Mouse (Mus musculus): Measurements from ENCODE around the gene Pard6b. TPM values are rescaled to one million over a fixed set of nuclear protein-coding genes. Genes with fewer than 3 reads are reported as not detected.
"Not testable (repeated sequence)": the region's sequence is repeated elsewhere in the genome, so short reads cannot be mapped to it uniquely, and the experiment has no call there.

Gene Pard6b
- total RNA-seq, 2 experiments from 2014 or later: 3.3 to 4.6 TPM

DNA sequence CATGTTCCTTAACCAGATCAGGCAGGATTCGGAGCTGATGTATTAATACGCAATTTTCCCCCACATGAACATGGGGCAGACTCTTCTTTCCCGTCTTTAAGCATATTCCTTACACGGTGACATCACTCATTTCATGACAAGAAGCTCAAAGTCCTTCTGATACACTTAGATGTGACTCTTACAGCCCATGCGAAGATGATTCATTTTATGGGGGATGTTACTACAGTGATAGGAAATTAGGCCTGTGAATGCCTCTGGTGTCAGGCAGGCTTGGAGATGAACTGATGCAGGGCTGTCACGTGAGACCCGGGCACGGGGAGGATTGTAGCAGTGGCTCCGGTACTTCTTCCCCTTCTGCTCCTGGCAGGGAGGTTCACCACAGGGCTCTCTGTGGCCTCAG is 6.0 kb downstream of the Pard6b start:
- intact Hi-C loops (cut with DNase I): loop anchor here (10.0 kb wide), 1 partner anchor 402 kb away; the partner anchor contains the start of genes Cebpb and Tmem189
- no peak for DNase-seq (ENCODE audit: extremely low spot score in 1 of 2, low spot score in 2 of 2)

DNA sequence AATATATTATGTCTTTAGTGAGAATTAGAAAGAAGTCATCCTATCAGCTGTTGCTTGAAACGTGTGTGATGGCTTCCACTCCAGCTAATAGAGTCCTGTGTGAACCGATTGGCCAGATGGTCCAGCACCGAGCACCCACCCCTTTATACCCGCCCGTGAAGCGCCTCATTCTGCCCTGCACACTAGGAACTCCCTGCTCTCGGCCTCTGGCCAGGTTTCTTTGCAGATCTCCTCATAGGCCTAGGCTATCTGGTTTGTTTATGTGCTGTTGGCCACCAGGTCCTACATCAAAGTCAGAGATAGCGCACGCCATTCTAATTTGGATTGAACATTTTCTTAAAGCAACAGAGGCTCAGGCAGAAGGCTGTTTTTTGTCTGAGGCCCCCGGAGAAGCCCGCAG is 10.8 kb downstream of the Pard6b start:
- intact Hi-C loops (cut with DNase I): loop anchor here (10.0 kb wide), 1 partner anchor 107 kb away; no protein-coding TSS in a partner anchor
- DNase-seq (ENCODE audit: extremely low spot score in 1 of 2, low spot score in 2 of 2): no peak

- DNase-seq (ENCODE audit: extremely low spot score in 1 of 2, low spot score in 2 of 2): no peak
- intact Hi-C loops (cut with DNase I): loop anchor here (10.0 kb wide), 1 partner anchor 108 kb away; no protein-coding TSS in a partner anchor
Observed at GRCm38 (mm10) chr2:168093077-168093476, 12.3 kb downstream of the Pard6b start.

GRCm38 (mm10) chr2:168095077-168095476 is 14.3 kb downstream of the Pard6b start:
- intact Hi-C loops (cut with DNase I): loop anchor here (10.0 kb wide), 1 partner anchor 110 kb away; no protein-coding TSS in a partner anchor
- no peak for DNase-seq (ENCODE audit: extremely low spot score in 1 of 2, low spot score in 2 of 2)

- DNase-seq (ENCODE audit: extremely low spot score in 1 of 2, low spot score in 2 of 2): no peak
- intact Hi-C loops (cut with DNase I): loop anchor here (10.0 kb wide), 1 partner anchor 112 kb away; no protein-coding TSS in a partner anchor
Observed at GRCm38 (mm10) chr2:168096487-168096886, 15.7 kb downstream of the Pard6b start.

DNA sequence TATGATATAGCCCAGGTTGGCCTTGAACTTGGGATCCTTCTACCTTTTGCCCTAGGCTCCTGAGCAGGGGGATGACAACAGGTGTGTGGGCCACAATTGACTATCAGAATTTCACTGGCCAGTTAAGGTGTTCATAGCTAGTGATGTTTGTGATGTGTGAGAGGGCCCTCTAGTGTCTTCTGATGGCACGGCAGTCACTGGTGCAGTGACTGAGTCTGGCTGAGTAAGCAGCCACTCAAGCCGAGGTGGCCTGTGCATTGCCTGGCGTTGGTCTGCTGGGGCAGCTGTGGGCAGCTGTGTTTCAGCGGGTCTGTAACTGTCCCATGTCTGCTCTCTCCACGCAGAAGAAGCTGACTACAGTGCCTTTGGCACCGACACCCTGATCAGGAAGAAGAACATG is 17.2 kb downstream of the Pard6b start:
- no peak for DNase-seq (ENCODE audit: extremely low spot score in 1 of 2, low spot score in 2 of 2)
- intact Hi-C loops (cut with DNase I): loop anchor here (10.0 kb wide), 1 partner anchor 113 kb away; no protein-coding TSS in a partner anchor

DNA sequence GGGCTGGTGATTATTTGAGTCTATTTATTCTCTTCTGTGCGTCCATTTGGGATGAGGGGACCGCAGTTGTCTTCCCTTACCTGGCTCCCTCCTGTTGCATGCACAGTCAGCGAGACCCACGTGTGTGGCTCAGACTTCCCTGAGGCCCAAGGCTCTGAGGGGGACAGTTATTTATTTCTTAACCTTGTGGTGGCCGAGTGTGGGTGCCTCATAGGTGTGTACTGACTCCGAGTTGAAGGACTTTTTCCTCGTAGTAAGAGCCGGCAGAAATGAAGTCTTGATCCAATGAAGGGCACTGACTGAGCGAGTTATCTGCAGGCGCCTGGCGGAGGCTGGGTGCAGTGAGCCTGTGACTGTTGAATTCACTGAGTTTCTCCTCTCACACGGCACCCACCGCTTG is 19.2 kb downstream of the Pard6b start:
- no peak for DNase-seq (ENCODE audit: extremely low spot score in 1 of 2, low spot score in 2 of 2)
- intact Hi-C loops (cut with DNase I): no loop called here

- no peak for DNase-seq (ENCODE audit: extremely low spot score in 1 of 2, low spot score in 2 of 2)
- intact Hi-C loops (cut with DNase I): no loop called here
Observed at GRCm38 (mm10) chr2:168101805-168102204, 21.0 kb downstream of the Pard6b start.

DNA sequence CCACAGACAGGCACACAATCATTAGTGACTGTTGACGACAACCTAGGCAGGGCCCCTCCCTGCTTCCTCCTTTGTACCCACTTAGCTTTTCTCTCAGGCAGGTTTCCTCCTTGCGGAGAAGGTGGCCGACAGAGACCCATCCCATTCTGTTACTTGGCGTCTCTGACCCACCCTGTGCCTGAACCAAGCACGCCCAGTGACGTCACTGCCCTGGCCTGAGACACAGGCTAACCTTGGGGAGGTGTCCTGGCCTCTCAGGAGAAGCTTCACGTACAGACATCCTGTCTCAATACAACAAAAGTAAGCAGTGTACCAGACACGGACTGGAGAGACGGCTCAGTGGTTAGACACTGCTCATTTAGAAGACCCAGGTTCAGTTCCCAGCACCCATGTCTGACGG is 22.5 kb downstream of the Pard6b start:
- DNase-seq (ENCODE audit: extremely low spot score in 1 of 2, low spot score in 2 of 2): no peak
- intact Hi-C loops (cut with DNase I): no loop called here

- intact Hi-C loops (cut with DNase I): no loop called here
- no peak for DNase-seq (ENCODE audit: extremely low spot score in 1 of 2, low spot score in 2 of 2)
Observed at GRCm38 (mm10) chr2:168104375-168105144, 23.8 kb downstream of the Pard6b start.

DNA sequence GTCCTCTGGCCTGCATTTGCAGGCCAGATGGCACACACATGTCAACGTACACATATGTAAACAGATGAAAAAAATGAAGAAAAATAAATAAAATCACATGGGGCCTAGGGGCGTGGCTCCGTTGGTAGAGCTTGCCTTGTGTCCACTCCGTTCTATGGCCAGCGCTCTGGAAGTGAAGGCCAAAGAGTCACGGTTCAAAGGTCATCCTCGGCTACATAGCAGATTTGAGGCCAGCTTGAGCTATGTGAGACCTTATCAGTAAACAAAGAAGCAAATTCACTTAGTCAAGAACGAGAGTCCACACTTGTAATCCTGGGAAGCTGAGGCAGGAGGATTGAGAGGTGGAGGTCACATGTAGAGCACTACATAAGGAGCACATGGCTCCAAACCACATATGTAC is 24.5 kb downstream of the Pard6b start:
- intact Hi-C loops (cut with DNase I): no loop called here
- DNase-seq (ENCODE audit: extremely low spot score in 1 of 2, low spot score in 2 of 2): no peak

DNA sequence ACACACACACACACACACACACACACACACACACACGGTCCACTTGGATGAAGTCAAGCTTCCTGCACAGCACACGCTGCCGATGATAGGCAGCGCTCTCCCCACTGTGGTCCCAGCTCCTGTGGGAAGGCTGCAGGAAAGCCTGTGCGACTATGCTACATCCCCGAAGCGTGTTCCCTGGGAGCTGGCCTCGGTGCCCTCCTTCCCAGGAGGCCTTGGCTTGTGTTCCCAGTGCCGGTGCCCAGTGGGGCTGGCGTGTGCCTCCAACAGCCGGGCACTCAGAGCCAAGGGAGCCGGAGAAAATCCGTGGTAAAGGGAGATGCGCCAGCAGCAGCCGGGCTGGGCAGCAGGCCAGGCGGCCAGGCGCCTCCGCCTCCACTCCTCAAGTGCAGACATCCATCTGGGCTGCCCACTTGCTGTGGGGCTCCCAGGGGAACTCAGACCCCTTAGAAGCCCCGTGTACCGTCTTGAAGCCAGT is 25.9 kb downstream of the Pard6b start:
- peak; percentile 88 to 89 for DNase-seq (ENCODE audit: extremely low spot score in 1 of 2, low spot score in 2 of 2)
- intact Hi-C loops (cut with DNase I): no loop called here

GRCm38 (mm10) chr2:168107356-168107755 is 26.6 kb downstream of the Pard6b start:
- DNase-seq (ENCODE audit: extremely low spot score in 1 of 2, low spot score in 2 of 2): no peak
- intact Hi-C loops (cut with DNase I): no loop called here

DNA sequence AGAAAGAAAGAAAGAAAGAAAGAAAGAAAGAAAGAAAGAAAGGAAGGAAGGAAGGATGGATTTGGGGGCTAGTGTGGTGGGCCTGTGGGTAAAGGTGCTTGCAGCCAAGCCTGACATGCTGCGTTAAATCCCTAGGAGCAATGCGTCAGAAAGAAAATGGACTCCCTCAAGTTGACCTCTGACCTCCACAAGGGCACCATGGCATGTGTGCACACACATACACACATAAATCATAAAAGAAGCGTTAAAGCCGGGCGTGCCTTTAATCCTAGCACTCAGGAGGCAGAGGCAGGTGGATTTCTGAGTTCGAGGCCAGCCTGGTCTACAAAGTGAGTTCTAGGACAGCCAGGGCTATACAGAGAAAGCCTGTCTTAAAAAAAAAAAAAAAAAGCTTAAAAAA is 27.1 kb downstream of the Pard6b start:
- intact Hi-C loops (cut with DNase I); DNase-seq (ENCODE audit: extremely low spot score in 1 of 2, low spot score in 2 of 2): not testable (repeated sequence)

- peak in 1 of 2 experiments; percentile 77 for DNase-seq (ENCODE audit: extremely low spot score in 1 of 2, low spot score in 2 of 2)
- intact Hi-C loops (cut with DNase I): loop anchor here (10.0 kb wide), 1 partner anchor 333 kb away; no protein-coding TSS in a partner anchor
Observed at GRCm38 (mm10) chr2:168111902-168112301, 31.1 kb downstream of the Pard6b start.

GRCm38 (mm10) chr2:168113263-168113662 is 32.5 kb downstream of the Pard6b start:
- DNase-seq (ENCODE audit: extremely low spot score in 1 of 2, low spot score in 2 of 2): no peak
- intact Hi-C loops (cut with DNase I): loop anchor here (10.0 kb wide), 1 partner anchor 332 kb away; no protein-coding TSS in a partner anchor

DNA sequence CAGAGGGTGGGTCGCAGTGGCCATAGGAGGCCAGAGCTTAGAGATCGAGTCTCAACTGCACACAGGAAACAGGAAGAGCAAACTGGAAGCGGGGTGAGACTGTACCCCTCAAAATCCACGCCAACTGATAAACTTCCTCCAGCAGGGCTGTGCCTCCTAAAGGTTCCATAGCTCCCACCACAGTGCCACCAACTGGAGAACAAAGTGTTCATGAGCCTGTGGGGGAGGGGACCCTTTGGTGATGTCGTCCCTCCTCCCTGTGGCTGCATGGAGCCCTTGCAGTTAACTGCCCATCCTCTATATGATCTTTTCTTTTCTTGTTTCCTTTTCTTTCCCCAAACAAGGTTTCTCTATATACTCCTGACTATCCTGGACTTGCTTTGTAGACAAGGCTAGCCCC is 32.9 kb downstream of the Pard6b start:
- intact Hi-C loops (cut with DNase I): loop anchor here (10.0 kb wide), 1 partner anchor 331 kb away; no protein-coding TSS in a partner anchor
- DNase-seq (ENCODE audit: extremely low spot score in 1 of 2, low spot score in 2 of 2): peak in 1 of 2 experiments; percentile 61

DNA sequence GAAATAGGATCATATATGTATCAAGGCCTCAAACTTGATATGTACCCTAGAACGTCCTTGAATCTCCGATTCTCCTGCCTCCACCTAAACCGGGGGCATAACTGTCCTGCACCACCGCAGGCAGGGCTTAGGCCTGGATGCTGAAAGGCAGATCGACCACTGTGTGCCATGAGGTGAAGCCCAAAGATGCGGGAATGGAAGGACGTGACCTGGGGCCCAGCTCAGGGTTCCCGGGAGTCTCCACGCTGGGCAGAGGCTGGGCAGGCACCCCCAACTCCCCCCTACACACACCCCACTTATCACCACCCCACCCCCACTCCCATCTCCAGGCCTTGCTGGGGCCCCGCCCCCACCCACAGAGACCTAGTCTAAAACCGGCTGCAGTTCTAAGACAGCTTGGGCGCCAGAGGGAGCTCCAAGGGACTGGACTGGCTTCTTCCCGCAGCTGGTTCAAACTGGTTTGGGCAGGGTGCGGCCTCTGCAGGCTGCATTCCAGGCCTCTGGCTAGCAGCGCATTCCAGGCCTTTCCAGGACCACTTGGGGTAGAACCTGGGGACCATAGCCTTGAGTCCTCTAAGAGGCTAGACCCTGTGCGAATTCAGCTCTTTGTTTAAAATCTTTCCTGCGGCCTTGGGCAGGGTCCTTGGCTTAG is 34.0 kb downstream of the Pard6b start:
- intact Hi-C loops (cut with DNase I): loop anchor here (10.0 kb wide), 1 partner anchor 330 kb away; no protein-coding TSS in a partner anchor
- DNase-seq (ENCODE audit: extremely low spot score in 1 of 2, low spot score in 2 of 2): peak in 1 of 2 experiments; percentile 93

DNA sequence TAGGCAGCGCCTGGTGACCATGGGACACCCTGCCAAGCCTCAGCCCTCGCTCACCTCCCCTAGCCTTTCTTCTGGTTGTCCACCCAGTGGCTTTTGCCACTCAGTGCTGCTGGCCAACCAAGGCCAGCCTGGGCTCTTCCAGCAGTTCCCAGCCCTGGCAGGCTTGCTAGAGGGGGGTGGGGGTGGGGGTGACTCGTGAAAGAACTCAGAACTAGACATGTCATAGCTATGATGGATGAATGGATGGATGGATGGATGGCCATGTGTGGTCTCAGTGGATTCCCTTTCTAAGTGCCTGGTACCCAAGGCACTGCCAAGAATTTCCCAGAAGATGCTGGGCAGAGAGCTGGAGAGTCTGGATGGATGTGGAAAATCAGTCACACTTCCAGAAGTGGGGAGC is 35.0 kb downstream of the Pard6b start:
- intact Hi-C loops (cut with DNase I): loop anchor here (10.0 kb wide), 1 partner anchor 329 kb away; no protein-coding TSS in a partner anchor
- DNase-seq (ENCODE audit: extremely low spot score in 1 of 2, low spot score in 2 of 2): no peak

Measured in left cerebral cortex, postnatal 10 days (tissue).